Mouse (Mus musculus) hindbrain, embryonic 15.5 days (tissue): ENCODE data around the gene Wdr83. TPM values are rescaled to one million over a fixed set of nuclear protein-coding genes. Genes with fewer than 3 reads are reported as not detected.
"Not testable (repeated sequence)": the region's sequence is repeated elsewhere in the genome, so short reads cannot be mapped to it uniquely, and the experiment has no call there.

ENCODE experiments used
- ATAC-seq: fragments of 200-750 bp; cut with Nextera tagmentation; 2 replicates; pipeline ENCODE4 v1.8.0; 2017; ENCODE audit warnings: low read depth, moderate number of reproducible peaks, moderate TSS enrichment; ENCODE audit not compliant: low FRiP score
- H3K27ac ChIP-seq: fragments of 300-500 bp; sonication (generic); replicated peaks from 2 replicates; pipeline ENCODE4 v1.5.1; 2015; ENCODE audit warnings: mild to moderate bottlenecking, inconsistent platforms
- H3K27me3 ChIP-seq: fragments of 300-500 bp; sonication (generic); 2 replicates; pipeline ENCODE4 v1.6.1; 2015; ENCODE audit warnings: control low read depth, inconsistent platforms
- H3K36me3 ChIP-seq: fragments of 300-500 bp; sonication (generic); 2 replicates; pipeline ENCODE4 v1.6.1; 2015; ENCODE audit warnings: control low read depth, inconsistent platforms
- H3K4me1 ChIP-seq: fragments of 300-500 bp; sonication (generic); replicated peaks from 2 replicates; pipeline ENCODE4 v1.6.1; 2015; ENCODE audit warnings: control low read depth, inconsistent platforms
- H3K4me2 ChIP-seq: fragments of 300-500 bp; sonication (generic); 2 replicates; pipeline ENCODE4 v1.6.1; 2015; ENCODE audit warnings: moderate library complexity, mild to moderate bottlenecking, inconsistent platforms
- H3K4me3 ChIP-seq: fragments of 300-500 bp; sonication (generic); 2 replicates; pipeline ENCODE4 v1.5.1; 2015; ENCODE audit warnings: mild to moderate bottlenecking, inconsistent platforms
- H3K9ac ChIP-seq: fragments of 300-500 bp; sonication (generic); 2 replicates; pipeline ENCODE4 v1.6.1; 2015; ENCODE audit warnings: inconsistent platforms
- H3K9me3 ChIP-seq: fragments of 300-500 bp; sonication (generic); 2 replicates; pipeline ENCODE4 v1.6.1; 2016; ENCODE audit warnings: control low read depth, inconsistent platforms
- WGBS: fragments of 180-500 bp; shearing (Covaris S2); methylation state at CpG from one replicate; pipeline ENCODE4 v1.1.7; 2015; 5-methylcytosine and 5-hydroxymethylcytosine counted together
- polyA plus RNA-seq: library from polyadenylated mRNA; unstranded; fragments of >200 nt; fragmentation: Nextera tagmentation; extraction: Ambion mirVana; gene quantifications from 2 replicates; pipeline ENCODE4 v1.2.1, GENCODE M21; 2015

Wdr83 gene
- polyA plus RNA-seq, 1 experiment from 2014 or later, result 47.2 TPM

DNA sequence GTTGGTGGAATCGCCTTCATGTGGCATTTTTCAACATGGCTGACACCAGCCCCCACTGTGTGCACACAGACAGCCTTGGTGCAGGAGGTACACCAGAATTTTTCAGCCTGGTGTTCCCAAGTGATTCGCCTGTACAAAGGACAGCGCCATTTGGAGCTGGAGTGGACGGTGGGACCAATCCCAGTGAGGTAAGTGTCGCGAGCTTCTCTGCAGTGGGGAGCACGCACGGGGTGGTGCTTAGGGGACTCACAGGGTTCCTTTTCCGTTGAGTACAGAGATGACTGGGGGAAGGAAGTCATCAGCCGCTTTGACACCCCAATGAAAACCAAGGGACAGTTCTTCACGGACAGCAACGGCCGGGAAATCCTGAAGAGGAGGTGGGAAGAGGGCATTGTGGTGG, 13.9 kb upstream of the Wdr83 start:
- peaks cover 32% of the 10 kb centered on the region for H3K36me3 ChIP-seq
- H3K9ac ChIP-seq, result no peak overlapping the region
- no peak overlapping the region for H3K27ac ChIP-seq
- ATAC-seq, result no peak
- H3K9me3 ChIP-seq, result no peaks in the 10 kb centered on the region
- H3K4me2 ChIP-seq, result no peak overlapping the region
- H3K4me3 ChIP-seq, result no peak overlapping the region
- WGBS, result 94% methylated on average over 13 of the region's 13 CpGs
- no peaks in the 10 kb centered on the region for H3K4me1 ChIP-seq
- H3K27me3 ChIP-seq, result no peaks in the 10 kb centered on the region

GRCm38 (mm10) chr8:85091526-85092090, 10.5 kb upstream of the Wdr83 start:
- H3K27ac ChIP-seq, result no peak overlapping the region
- WGBS, result 36% methylated on average over 20 of the region's 21 CpGs
- H3K4me1 ChIP-seq, result no peaks in the 10 kb centered on the region
- no peak overlapping the region for H3K4me2 ChIP-seq
- H3K36me3 ChIP-seq, result peaks cover 14% of the 10 kb centered on the region; the same call in 1 of the 2 replicates
- no peak for ATAC-seq
- H3K4me3 ChIP-seq, result no peak overlapping the region
- H3K27me3 ChIP-seq, result no peaks in the 10 kb centered on the region
- H3K9me3 ChIP-seq, result no peaks in the 10 kb centered on the region
- H3K9ac ChIP-seq, result no peak overlapping the region

DNA sequence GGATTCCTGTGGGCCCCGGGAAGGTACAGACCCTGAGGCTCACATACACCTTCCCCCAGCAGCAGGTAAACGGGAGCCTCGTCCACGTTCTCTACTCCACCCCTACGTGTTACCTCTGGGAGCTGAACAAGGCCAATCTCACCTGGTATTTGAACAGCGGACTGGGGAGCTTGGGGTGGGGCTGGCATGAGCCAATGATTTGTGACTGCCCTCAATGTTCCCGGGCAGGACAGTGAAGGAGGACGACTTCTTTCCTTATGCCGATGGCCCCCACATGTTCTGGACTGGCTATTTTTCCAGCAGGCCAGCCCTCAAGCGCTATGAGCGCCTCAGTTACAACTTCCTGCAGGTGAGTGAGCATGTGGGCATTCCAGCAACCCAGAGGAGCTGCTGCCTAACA, 9.8 kb upstream of the Wdr83 start:
- 90% methylated on average over 11 of the region's 11 CpGs for WGBS
- Histone ChIP-seq H3K36me3 (peaks cover 12% of the 10 kb centered on the region; the same call in 1 of the 2 replicates), H3K4me3 (no peak overlapping the region)

DNA sequence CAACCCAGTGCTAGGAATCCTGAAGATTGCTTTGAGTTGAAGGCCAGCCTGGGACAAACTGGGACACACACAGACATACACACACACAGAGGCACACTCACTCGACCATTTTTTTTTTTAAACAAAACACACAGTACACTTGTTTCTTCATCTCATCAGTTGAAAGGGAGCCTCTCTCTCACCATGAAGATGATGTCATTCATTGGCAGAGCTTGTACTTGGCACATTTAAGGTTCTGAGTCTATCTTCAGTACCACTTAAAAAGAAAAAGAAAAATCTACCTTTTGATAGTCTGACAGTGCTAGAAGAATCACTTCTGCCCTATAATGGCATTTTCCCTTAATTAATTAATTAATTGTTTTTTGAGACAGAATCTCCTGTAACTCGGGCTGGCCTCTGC, 7.7 kb upstream of the Wdr83 start:
- WGBS, result 82% methylated on average over 2 of the region's 2 CpGs
- peaks cover 8% of the 10 kb centered on the region; the same call in 1 of the 2 replicates for H3K36me3 ChIP-seq
- H3K4me1 ChIP-seq, result peaks cover 5% of the 10 kb centered on the region
- H3K27ac ChIP-seq, result no peak overlapping the region
- H3K4me2 ChIP-seq, result no peak overlapping the region
- no peaks in the 10 kb centered on the region for H3K27me3 ChIP-seq
- H3K9me3 ChIP-seq, result no peaks in the 10 kb centered on the region
- H3K4me3 ChIP-seq, result no peak overlapping the region
- no peak overlapping the region for H3K9ac ChIP-seq
- ATAC-seq, result no peak

More for the DNA sequence above, 9.8 kb upstream of the Wdr83 start:
- H3K27me3 ChIP-seq, result no peaks in the 10 kb centered on the region
- no peak overlapping the region for H3K4me2 ChIP-seq
- H3K4me1 ChIP-seq, result no peaks in the 10 kb centered on the region
- H3K9me3 ChIP-seq, result no peaks in the 10 kb centered on the region
- no peak overlapping the region for H3K27ac ChIP-seq
- H3K9ac ChIP-seq, result no peak overlapping the region
- ATAC-seq, result no peak

- Histone ChIP-seq H3K9ac (no peak overlapping the region), H3K36me3 (peaks cover 3% of the 10 kb centered on the region; the same call in 1 of the 2 replicates), H3K27me3 (no peaks in the 10 kb centered on the region), H3K4me1 (peaks cover 28% of the 10 kb centered on the region), H3K4me2 (no peak overlapping the region), H3K9me3 (no peaks in the 10 kb centered on the region), H3K4me3 (no peak overlapping the region), H3K27ac (no peak overlapping the region)
- ATAC-seq, result no peak
- 76% methylated on average over 3 of the region's 3 CpGs for WGBS
Observed at GRCm38 (mm10) chr8:85086238-85086637, 5.1 kb upstream of the Wdr83 start.

- Histone ChIP-seq H3K9ac (no peak overlapping the region), H3K36me3 (peaks cover 3% of the 10 kb centered on the region; the same call in 1 of the 2 replicates), H3K27ac (no peak overlapping the region), H3K4me2 (no peak overlapping the region), H3K9me3 (no peaks in the 10 kb centered on the region), H3K4me3 (no peak overlapping the region), H3K4me1 (peaks cover 34% of the 10 kb centered on the region), H3K27me3 (no peaks in the 10 kb centered on the region)
- 93% methylated on average over 8 of the region's 8 CpGs for WGBS
- ATAC-seq, result no peak
Observed at GRCm38 (mm10) chr8:85084633-85085032, 3.5 kb upstream of the Wdr83 start.

DNA sequence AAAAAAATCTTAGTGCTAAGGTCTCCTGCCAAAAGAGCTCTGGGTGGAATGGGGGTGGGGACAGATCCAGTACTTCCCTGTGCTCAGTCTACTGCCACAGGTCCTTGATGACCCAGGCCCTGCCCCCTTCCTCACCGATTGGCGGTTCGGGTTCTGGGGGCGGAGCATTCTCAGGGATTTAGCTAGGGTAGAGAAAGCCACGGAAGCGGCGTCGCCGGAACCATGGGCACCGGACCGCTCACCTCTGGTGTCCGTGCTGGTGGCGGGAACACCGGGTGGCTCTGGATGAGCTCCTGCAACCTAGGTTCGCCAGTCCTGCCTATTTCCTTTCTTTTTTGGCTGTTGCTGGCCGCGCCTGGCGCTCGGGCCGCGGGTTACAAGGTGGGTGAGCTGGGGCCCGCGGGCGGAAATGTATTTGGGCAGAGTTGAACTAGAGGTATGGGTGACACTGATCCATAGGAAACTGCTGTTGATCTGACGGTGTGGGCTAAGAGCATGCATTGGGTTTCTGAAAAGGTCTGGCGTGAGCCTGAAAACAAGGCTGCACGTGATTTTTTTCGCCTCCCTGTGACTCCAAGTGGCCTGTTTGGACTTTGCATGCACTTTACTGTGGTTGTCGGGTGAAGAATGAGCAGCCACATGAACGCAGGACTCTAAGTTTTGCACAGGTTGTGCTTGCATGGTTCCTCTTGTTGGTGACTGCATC, 2.2 kb upstream of the Wdr83 start, which contains the start of gene Man2b1:
Man2b1 (plus strand) TSS at position 163 of the 706 bp plus-strand sequence.
- H3K4me3 ChIP-seq, result peak within 1 kb of the TSS; percentile 80
- peaks cover 9% of the 10 kb centered on the region for H3K36me3 ChIP-seq
- peak within 1 kb of the TSS; percentile 63 for H3K9ac ChIP-seq
- no peaks in the 10 kb centered on the region for H3K9me3 ChIP-seq
- peak; percentile 90 for ATAC-seq
- H3K4me2 ChIP-seq, result peak within 1 kb of the TSS; percentile 97
- H3K4me1 ChIP-seq, result peaks cover 38% of the 10 kb centered on the region
- 0 out of 2 replicates have a peak within 1 kb of the TSS, but pooled peaks have one; percentile 39 for H3K27ac ChIP-seq
- under 1% methylated on average over 30 of the region's 30 CpGs for WGBS
- H3K27me3 ChIP-seq, result no peaks in the 10 kb centered on the region

GRCm38 (mm10) chr8:85082169-85082568, 1.1 kb upstream of the Wdr83 start:
- H3K4me2 ChIP-seq, result peak overlapping the region; percentile 92; the same call in 1 of the 2 replicates
- WGBS, result 94% methylated on average over 4 of the region's 4 CpGs

DNA sequence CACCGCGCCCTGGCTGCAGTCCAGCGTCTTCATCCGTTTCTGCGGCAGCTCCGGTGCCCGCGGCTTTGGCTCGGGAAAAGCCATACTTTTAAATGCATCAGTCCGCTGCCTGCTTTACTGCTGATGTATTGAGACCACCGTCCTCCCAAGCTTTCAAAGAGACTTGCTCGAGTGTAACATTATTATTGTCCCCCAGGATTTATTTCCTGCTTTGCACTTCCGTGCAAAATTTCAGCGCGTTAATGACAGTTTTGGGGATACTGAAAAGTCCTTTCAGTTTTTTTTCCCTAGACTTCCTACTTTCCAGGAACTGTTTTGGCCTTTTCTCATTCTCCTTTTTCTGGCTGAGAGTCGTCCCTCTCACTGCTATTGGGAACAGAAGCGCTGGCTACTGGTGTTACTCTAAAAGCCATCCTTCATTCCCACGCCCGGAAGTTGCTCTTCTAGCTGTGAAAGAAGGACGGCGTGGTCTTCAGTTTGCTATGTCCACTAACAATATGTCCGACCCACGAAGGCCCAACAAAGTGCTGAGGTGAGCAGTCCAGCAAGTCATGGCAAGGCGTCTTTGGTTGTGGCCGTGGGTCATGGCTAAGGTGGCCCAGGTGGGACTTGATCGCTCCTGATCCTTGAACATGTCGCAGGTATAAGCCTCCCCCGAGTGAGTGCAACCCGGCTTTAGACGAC, 432 bp downstream of the Wdr83 start, which contains the start of gene Wdr83os:
Wdr83os (plus strand) TSS at position 209 of the 684 bp plus-strand sequence.
- ATAC-seq, result peak; percentile 16; the same call in 1 of the 2 replicates
- peak within 1 kb of the TSS; percentile 86 for H3K9ac ChIP-seq
- peak within 1 kb of the TSS; percentile 72 for H3K4me3 ChIP-seq
- peak within 1 kb of the TSS; percentile 51 for H3K27ac ChIP-seq
- H3K4me2 ChIP-seq, result peak within 1 kb of the TSS; percentile 92
- no peaks in the 10 kb centered on the region for H3K27me3 ChIP-seq
- H3K4me1 ChIP-seq, result peaks cover 38% of the 10 kb centered on the region
- H3K36me3 ChIP-seq, result peaks cover 25% of the 10 kb centered on the region
- H3K9me3 ChIP-seq, result no peaks in the 10 kb centered on the region
- WGBS, result under 1% methylated on average over 30 of the region's 30 CpGs

More at GRCm38 (mm10) chr8:85082169-85082568, 1.1 kb upstream of the Wdr83 start:
- Histone ChIP-seq H3K36me3 (peaks cover 12% of the 10 kb centered on the region), H3K4me1 (peaks cover 38% of the 10 kb centered on the region)
- H3K27me3 ChIP-seq, H3K27ac ChIP-seq, H3K9me3 ChIP-seq, H3K4me3 ChIP-seq, ATAC-seq, H3K9ac ChIP-seq: not testable (repeated sequence)

DNA sequence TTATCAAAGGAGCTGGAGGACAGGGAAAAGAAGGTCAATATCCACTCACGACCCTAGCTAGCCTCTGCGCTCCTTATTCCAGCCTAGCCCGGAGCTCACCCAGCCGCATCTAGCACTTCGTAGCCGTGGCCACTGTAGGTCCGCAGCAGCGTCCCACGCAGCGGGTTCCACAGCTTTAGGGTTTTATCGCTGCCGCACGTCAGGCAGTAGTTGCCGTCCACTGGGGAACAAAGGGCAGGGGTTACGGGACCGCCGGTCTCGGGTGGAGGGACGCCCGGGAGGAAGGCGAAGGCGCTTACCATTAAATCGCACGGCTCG, 933 bp downstream of the Wdr83 start:
- Histone ChIP-seq H3K36me3 (peaks cover 30% of the 10 kb centered on the region), H3K9me3 (no peaks in the 10 kb centered on the region), H3K27ac (peak overlapping the region; percentile 51), H3K4me2 (peak overlapping the region; percentile 92), H3K4me3 (peak overlapping the region; percentile 72), H3K27me3 (no peaks in the 10 kb centered on the region), H3K9ac (peak overlapping the region; percentile 86), H3K4me1 (peaks cover 38% of the 10 kb centered on the region)
- no peak for ATAC-seq
- under 1% methylated on average over 25 of the region's 25 CpGs for WGBS

DNA sequence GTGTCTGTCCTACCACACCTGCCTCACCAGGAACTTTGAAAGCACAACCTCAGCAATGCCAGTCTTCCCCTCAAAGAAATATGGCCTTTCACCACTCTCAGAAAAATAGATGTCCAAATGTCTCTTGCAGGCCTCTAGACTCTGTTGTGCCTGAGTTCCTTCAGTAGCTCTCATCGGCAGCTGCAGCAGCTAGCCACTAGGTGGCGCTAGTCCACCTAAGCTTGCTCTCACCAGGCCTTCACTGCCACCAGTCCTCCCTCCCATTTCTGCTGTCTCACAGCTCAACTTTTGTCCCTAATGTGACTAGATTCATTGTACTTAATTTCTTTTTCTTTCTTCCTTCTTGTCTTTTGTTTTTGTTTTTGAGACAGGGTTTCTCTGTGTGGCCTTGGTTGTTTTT, 4.1 kb downstream of the Wdr83 start:
- H3K9me3 ChIP-seq, result no peaks in the 10 kb centered on the region
- H3K27me3 ChIP-seq, result no peaks in the 10 kb centered on the region
- H3K4me2 ChIP-seq, result no peak overlapping the region
- no peak overlapping the region for H3K27ac ChIP-seq
- H3K9ac ChIP-seq, result 0 out of 2 replicates have a peak overlapping the region, but pooled peaks have one; percentile 18
- peaks cover 47% of the 10 kb centered on the region for H3K36me3 ChIP-seq
- peaks cover 30% of the 10 kb centered on the region for H3K4me1 ChIP-seq
- peak; percentile 50; the same call in 1 of the 2 replicates for ATAC-seq
- no peak overlapping the region for H3K4me3 ChIP-seq
- 0% methylated on average over 2 of the region's 2 CpGs for WGBS

GRCm38 (mm10) chr8:85076001-85076400, 5.1 kb downstream of the Wdr83 start:
- H3K4me1 ChIP-seq, result peaks cover 24% of the 10 kb centered on the region
- H3K27ac ChIP-seq, result no peak overlapping the region
- H3K9me3 ChIP-seq, result no peaks in the 10 kb centered on the region
- no peak for ATAC-seq
- 74% methylated on average over 9 of the region's 9 CpGs for WGBS
- H3K36me3 ChIP-seq, result peaks cover 47% of the 10 kb centered on the region
- H3K27me3 ChIP-seq, result no peaks in the 10 kb centered on the region
- H3K4me3 ChIP-seq, result no peak overlapping the region
- no peak overlapping the region for H3K4me2 ChIP-seq
- H3K9ac ChIP-seq, result no peak overlapping the region
